Mouse (Mus musculus): ENCODE results near the gene Ip6k1.

Ip6k1 gene

DNA sequence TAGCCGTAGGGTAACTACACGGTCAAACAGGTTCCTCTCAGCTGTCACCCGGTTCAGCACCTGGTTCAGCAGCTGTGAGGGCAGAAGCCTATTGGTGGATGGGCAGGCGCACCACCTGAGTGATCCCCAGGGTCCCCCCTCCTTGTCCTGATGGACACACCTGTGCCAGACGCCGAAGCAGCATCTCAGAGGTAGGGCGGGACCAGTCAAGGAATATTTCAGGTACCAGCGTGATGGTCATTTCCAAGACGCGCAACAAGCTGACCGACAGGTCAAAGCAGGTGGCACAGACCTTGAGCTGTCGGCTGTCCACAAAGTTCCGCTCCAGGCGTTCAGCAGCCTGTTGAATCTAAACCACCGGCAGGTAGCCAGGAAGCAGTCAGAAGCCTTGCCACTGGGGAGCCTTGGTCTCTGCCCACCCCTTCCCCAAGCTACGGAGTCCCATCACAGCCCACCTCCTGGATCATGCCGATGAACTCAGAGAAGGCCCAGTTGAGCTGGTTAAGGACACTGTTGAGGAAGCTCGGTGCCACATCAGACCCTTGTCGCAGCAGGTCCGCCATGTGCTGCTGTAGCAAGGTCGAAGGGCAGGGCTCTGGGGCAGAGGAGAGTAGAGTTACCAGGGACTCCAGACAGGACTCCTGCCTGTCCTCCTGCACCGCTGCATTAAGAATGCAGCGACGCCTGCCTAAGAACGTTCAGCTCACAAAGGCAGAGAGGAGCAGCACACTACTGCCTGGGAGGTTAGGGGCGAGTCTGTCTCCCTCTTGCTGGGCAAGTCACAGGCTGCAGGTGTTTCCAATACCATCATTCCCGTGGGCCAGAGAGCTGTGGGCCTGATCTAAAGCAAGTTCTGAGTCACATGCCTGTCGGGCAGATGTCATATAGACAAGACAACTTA lies 54.3 kb downstream of the Ip6k1 start:
- in situ Hi-C loops (cut with MboI, MseI), result loop anchor here (5.0 kb wide), 1 partner anchor 89 kb away; no protein-coding TSS in a partner anchor

DNA sequence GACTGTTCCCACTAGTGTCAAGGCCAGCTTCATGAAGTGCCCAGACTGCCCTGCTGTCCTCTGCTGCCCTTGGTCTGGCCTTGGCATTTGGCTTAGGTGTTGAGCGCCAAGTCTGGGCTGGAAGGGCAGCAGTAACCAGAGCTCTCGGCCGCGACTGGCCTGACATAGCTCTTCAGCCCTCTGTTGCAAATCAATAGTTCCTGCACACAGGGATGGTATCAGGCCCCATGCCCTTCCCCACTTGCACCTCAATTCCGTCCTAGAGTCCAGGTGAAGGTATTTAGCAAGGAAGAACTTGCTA lies 54.9 kb downstream of the Ip6k1 start:
- in situ Hi-C loops (cut with MboI, MseI), result loop anchor here (5.0 kb wide), 1 partner anchor 90 kb away; no protein-coding TSS in a partner anchor

DNA sequence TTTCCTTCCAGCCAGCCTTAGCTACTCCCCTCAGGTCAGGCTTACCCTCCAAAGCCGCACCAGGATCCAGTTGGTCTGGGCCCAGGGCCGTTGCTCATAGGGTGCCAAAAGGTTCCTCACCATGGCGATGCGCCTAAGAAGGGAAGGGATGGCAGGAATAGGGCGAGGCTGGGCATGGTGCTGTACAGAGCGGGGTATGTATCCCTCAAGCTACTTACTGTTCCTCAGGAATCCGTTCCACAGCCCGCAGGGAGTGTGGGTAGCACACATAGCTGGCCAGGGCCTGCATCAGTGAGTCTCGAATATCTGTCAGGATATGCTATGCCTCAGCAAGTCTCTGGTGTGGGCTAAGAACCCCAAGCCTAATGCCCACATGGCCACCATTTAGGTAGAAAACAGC lies 56.0 kb downstream of the Ip6k1 start:
- in situ Hi-C loops (cut with MboI, MseI), result loop anchor here (5.0 kb wide), 1 partner anchor 91 kb away; no protein-coding TSS in a partner anchor

DNA sequence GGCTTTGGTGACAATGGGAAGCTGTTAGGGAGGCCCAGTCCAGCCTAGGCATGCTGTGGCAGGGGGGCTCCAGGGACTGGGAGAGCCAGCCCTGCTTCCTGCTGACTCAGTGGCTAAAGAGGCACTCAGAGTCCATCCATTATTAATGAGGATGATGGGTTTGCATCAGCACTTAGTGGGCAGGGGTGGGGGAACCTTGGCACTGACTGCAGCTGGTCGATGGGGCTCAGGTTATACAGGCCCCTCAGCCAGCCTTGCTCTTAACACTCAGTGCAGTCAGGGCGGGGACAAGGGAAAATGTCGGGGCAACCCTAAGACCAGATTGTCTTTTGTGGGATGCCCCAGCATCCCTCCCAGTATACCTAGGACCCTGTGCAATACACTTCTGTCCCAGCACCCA lies 59.8 kb downstream of the Ip6k1 start:
- in situ Hi-C loops (cut with MboI, MseI), result no loop called here

DNA sequence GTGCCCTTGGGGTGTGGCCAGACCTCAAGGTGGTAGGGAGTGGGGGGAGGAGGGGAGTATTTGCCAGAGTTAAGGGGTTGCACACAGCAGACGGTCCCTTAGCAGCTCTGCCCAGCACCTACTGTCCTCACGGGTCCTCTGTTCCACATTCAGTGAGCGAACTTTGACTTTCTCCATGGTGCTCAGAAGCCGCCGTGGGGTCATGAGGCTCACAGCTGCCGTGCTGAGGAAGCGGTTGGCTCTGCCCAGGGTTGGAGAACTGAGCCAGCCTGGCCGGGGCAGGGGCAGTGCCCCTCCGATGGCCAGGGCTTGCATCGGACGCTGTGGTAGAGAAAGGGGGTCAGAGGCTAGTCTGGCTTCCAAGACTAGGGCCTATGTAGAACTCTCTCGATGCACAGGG lies 61.1 kb downstream of the Ip6k1 start:
- in situ Hi-C loops (cut with MboI, MseI), result no loop called here

DNA sequence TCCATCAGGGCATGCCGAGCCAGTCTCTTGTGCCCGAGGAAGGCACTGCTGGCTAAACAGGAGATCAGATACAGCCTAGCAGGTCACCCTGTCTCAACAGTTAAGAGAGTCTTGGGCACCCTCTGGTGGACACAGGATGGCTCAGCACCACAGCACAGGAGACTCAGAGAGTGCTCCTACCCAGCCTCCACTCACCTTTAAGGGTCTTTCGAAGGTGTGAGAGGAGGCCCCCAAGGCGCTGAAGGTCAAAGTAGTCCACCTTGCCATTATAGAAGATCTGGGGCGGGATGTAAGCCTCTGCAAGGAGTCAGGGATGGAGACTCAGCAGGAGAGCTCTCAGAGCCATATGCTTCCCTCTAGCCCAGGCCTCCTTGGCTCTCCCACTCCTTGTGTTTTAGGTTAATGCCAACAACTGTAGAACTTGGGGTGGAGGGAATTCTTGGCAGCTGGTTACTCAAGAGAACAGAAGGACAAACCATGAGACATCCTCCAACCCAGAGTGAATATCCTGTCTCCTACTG lies 63.2 kb downstream of the Ip6k1 start:
- in situ Hi-C loops (cut with MboI, MseI), result no loop called here

DNA sequence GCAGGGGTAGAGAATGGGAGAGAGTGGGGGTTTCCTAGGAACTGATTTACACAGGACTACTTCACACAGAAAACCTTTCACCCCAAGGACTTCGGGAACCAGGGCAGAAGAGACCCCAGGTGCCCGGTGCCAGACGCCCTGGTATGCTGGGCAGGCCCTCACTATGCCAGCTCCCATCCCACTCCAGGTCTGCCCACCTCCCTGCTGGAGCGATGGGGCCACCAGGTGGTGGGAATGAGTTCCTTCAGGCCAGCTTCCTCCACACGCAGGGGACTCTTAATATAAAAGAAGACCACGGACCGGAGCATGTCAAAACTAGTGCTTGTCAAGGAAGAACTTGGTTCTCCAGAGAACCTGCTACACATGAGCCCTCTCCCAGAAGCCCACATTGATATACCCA lies 64.9 kb downstream of the Ip6k1 start:
- in situ Hi-C loops (cut with MboI, MseI), result no loop called here

DNA sequence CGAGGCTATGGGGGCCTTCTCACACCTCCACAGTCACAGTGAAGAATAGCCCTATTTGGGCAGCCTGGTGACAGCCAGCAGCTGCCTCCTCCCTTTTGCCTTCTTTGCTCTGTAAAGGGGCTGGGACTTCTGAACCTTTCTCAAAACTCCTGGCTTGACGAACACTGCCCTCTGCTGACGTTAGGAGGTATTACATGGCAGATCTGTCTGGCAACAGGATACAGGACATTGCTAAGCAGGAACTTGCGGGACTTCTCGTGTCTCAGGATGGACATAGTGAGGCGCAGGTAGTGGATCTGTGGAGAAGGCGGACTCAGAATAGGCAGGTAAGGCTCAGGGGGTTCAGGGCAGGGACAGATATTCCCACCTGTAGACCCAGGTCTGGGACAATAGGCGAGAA lies 65.6 kb downstream of the Ip6k1 start:
- in situ Hi-C loops (cut with MboI, MseI), result no loop called here

DNA sequence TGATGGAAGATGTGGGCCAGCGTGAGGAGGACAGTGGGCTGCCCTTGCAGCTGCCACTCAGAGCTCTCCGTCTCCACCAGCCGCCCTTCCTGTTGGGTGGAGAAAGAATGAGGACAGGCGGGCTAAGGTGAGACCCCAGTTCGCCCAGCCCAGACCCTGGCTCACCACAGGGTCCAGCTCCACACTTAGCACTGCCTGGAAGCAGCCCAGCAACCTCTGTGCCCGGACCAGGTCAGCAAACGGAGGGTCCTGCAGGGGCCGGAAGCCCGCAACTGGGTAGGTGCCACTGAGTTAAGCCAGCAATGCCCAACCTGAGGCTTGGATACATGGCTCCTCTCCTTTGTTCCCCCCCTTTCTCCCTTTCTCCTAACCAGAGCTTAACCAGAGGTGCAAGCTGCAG lies 66.7 kb downstream of the Ip6k1 start:
- in situ Hi-C loops (cut with MboI, MseI), result no loop called here

DNA sequence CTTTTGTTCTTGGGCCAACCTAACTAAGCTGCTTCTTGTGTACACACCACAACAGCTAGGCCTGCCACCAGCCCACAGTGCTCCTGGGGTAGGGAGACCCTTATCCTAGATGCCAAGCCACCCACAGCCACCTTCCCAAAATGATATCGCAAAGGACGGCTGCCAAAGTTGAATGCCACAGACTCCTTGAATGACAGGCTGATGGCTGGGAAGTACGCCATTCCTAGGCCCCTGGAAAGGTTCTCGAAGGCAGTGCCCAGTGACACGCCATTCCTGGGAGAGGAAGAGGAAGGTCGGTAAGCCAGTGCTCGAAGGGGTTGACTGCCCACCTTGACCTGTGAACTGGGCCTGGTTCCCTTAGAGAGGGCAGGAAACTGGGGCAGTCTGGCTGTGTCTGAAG lies 67.2 kb downstream of the Ip6k1 start:
- in situ Hi-C loops (cut with MboI, MseI), result no loop called here

DNA sequence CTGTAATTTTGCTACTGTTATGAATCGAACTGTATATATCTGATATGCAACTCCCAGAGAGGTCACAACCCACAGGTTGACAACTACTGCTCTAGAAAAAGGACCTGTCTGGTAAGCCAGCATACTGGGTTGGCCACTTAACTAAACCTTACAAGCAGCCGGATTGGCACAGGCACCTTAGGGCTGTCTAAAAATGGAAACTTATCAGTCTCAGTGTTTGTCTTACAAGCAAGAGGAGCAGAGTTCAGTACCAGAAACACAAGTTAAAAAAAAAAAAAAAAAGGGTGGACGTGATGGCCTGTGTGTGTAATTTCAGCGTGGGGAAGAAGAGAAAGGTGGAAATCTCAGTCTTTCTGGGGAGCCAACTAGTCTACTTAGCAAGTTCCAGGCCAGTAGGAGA lies 69.5 kb downstream of the Ip6k1 start:
- in situ Hi-C loops (cut with MboI, MseI), result no loop called here

DNA sequence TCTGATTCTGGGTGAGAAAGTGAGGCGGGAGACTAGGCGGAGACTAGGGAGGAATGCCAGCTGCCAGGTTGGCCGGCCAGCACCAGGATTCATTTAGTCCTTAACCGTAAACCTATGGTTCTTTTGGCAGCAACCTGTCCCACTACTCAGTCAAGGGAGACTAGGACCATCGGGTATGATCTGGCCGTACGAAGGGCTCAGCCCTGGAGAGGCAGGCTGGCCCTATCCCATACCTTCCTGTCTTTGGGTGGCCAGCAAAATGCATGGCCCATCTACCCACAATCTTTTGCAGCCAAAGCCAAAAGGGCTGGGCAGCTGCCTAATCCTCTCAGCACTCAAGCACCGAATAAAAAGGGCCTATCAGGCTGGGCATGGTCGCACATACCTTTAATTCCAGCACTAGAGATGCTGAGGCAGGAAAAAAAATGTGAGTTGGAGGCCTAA lies 70.2 kb downstream of the Ip6k1 start:
- in situ Hi-C loops (cut with MboI, MseI), result no loop called here

DNA sequence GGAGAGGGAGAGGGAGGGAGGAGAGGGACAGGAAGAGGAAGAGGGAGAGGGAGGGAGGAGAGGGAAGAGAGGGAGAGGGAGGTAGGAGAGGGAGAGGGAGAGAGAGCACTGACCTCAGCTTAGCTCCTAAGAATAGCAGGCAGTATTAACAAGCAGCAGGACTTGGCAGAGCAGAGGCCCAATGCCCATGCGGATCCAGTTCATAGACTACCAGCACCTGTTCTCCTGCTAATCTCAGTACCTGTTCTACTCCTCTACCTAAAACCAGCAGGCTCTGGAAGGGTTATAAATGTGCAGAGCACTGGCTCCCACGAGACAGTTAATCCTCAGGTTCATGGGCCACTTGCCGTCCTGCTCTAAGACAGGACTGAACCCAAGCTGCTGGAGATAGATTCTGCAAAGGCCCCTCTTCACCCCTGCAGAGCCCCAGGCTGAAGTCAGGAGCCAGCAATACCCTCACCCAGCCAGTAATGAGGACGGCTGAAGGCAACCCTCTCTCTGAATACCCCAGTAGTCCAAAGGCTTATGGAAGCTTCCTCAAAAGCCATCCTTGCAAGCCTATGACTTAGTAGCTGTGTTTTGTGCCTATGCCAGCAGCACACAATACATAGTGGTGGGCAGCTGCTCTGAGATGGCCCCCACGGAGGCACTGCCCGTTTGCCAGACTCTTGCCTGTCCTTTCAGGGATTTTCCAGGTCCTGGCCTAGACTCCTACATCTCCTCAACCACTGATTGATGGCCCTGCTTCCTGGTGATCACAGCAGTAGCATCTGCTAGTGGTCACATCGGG lies 71.0 kb downstream of the Ip6k1 start:
- in situ Hi-C loops (cut with MboI, MseI), result no loop called here

DNA sequence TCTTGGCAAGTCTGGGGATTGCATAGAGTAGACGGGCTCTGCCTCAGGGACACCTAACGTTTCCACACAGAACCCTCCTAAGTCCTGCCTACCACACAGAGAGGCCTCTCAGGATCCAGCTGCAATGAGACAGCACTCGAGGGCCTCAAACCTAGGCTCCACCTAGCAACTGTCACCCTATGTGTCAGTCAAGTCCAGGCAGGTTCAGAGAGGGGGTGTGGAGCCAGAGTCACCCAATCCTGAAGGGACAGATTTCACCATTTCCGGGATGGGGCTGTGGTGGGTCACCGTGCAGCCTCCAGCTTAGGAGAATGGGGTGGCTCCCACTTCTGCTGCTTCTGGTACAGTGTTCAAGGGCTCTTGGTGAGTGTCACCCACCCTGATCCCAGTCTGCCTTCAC lies 77.9 kb downstream of the Ip6k1 start, which contains the start of gene Mst1:
Mst1 (plus strand) TSS at position 269 of the 400 bp plus-strand sequence.
- in situ Hi-C loops (cut with MboI, MseI), result loop anchor here (5.0 kb wide), 2 partner anchors 42 to 122 kb away; no protein-coding TSS in a partner anchor

DNA sequence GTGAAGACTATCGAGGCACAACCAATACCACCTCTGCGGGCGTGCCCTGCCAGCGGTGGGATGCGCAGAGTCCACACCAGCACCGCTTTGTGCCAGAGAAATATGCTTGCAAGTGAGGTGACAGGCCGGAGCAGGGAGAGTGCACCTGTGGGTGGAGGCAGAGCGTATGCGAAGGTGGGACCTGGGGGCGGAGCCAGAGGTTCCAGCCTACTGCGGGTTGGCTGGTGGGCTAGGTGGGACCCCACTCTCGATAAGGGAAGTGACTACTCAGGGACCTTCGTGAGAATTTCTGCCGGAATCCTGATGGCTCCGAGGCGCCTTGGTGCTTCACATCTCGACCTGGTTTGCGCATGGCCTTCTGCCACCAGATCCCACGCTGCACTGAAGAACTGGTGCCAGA lies 80.2 kb downstream of the Ip6k1 start:
- in situ Hi-C loops (cut with MboI, MseI), result loop anchor here (5.0 kb wide), 2 partner anchors 40 to 120 kb away; no protein-coding TSS in a partner anchor

DNA sequence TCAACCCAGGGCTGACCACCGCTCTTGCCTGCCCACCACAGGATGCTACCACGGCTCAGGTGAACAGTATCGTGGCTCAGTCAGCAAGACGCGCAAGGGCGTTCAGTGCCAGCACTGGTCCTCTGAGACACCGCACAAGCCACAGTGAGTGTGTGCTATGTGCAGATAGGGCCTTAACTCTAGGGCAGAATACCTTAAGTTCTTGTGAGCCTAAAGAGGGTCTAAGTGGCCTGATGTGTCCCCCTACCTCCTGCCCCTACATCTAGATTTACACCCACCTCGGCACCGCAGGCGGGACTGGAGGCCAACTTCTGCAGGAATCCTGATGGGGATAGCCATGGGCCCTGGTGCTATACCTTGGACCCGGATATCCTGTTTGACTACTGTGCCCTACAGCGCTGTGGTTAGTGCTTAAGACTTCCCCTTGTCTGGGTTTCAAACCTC lies 80.7 kb downstream of the Ip6k1 start, which contains the start of gene Rnf123:
Rnf123 (minus strand) TSS at position 359 of the 444 bp plus-strand sequence.
- in situ Hi-C loops (cut with MboI, MseI), result loop anchor here (5.0 kb wide), 2 partner anchors 39 to 119 kb away; no protein-coding TSS in a partner anchor

DNA sequence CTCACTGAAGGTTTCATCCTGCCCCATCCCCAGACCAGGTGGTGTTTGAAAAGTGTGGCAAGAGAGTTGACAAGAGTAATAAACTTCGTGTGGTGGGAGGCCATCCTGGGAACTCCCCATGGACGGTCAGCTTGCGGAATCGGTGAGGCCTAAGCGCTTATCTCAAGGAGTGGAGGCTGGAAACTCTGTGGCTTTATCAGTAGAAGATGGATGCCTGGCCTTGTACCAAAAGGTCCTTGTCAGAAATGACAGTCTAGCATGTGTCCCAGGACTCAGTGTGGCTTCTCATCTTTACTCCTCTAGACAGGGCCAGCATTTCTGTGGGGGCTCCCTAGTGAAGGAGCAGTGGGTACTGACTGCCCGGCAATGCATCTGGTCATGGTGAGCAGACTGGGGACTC lies 81.3 kb downstream of the Ip6k1 start:
- in situ Hi-C loops (cut with MboI, MseI), result loop anchor here (5.0 kb wide), 2 partner anchors 39 to 119 kb away; no protein-coding TSS in a partner anchor

DNA sequence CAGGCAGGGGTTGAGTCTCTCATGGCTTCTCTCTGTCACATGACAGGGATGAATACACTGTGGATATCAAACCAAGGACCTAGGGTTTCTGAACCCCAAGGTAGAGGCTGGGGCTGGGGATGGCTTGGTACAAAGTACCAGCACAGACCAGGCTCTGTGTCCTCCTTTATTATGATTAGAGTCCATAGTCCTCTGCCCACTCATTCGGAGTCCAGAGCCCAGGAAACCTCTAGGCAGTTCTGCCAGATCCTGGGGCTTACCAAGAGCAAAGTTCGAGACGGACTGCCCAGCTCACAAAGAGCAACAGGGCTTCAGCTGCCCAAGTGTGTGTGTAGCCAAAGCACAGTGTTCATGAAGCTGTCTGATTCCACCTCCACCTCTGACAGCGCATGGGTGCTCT lies 83.0 kb downstream of the Ip6k1 start:
- in situ Hi-C loops (cut with MboI, MseI), result no loop called here

DNA sequence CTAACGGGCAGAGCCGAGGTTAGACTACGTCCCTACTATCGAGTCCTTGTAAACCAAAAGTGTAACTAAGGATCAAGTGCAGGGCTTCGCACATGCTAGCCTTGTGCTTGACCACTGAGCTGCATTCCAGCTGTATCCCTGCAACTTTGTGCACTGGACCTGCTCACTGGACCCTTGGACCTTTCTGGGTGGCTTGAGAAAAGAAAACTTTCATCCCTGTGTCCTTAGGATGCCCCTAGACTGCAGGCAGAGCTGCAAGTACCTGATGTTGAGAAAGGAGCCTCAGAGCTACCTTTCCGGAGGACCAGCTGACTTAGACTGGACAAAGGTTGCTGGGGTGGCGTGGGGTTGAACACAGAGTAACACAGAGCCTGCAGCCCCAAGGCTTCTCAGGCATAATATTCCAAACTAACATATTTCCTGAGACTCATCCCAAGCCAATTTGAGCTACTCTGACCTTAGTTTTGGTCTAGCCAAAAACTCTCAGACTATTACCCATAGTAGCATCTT lies 88.4 kb downstream of the Ip6k1 start:
- in situ Hi-C loops (cut with MboI, MseI), result no loop called here

DNA sequence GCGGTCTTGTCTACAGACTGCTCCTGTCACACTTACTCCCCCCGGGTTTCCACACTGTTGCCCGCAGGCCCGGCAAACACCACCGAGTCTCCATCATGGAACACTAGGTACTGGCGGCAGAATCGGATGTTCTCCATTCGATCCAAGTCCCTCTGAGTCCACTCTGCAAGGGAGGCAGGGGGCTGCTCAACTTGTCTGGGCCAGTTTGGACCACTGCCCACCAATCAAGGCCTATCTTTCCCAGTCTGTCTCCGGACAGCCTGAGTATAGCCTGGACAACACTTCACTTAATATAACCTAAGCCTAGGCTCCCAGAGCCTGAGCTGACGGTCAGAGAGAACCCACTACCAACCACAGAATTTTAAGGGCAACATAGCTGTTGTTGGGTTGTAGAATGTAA lies 91.3 kb downstream of the Ip6k1 start:
- in situ Hi-C loops (cut with MboI, MseI), result no loop called here

DNA sequence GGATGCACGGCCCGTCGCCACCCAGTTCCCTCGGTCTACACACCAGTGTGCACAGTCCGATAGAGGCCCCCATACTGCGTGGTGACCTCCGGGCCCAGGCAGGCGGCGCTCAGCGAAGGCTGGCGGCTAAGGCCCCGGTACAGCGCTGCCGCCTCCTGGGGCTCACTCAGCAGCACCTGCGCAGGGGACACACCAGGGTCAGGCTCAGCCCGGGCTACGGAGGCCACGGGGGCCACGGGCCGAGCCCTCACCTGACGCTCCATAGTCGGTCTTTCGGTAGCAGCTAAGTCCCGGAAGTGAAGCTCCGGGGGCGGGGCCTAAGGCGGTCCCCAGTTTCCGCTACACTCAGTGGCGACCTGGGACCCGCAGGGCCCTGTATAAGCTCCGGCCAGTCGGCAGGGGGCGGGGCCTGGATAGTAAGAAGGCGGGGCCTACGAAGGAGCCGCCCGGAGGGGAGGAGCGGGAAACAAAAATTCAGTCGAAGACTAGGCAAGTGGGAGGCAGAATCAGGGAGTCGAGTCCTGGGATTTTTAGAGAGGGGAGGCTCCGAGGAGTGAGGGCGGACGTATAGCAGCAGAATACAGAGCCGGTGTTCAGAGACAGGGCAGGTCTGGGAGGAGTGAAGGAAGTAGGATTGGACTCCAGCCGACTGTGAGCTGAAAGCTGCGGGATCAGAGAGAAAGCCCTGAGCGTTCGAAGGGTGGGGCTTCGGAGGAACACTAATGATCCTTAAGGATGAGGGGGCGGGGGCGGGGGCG lies 92.1 kb downstream of the Ip6k1 start, which contains the start of gene Apeh:
Apeh (minus strand) TSS at position 423 of the 758 bp plus-strand sequence.
- in situ Hi-C loops (cut with MboI, MseI), result no loop called here

All from T-helper 2 cell (primary cell).